Mouse (Mus musculus) left cerebral cortex, adult 2 months (tissue): ENCODE results near the gene Naf1. TPM values are rescaled to one million over a fixed set of nuclear protein-coding genes. Genes with fewer than 3 reads are reported as not detected.

Experiments
- DNase-seq, 2 experiments: peaks; one replicate each; pipeline ENCODE4 v3.0.0; 2021 to 2022; ENCODE audit warnings: low spot score in 2 of 2, mixed read lengths in 1 of 2; ENCODE audit errors: extremely low spot score in 1 of 2
- H3K27ac ChIP-seq: fragments of 200-600 bp; 2 replicates; pipeline ENCODE4 v1.8.1; 2022
- H3K4me3 ChIP-seq: fragments of 200-600 bp; 2 replicates; pipeline ENCODE4 v1.8.1; 2022
- CTCF ChIP-seq: fragments of 200-600 bp; IDR thresholded peaks from 2 replicates; pipeline ENCODE4 v1.8.1; 2022; ENCODE audit warnings: antibody characterized with exemption, mild to moderate bottlenecking, moderate library complexity
- intact Hi-C: fragments of 180-260 bp; cut with DNase I; formaldehyde crosslinking; loops from one replicate; pipeline ENCODE4 v1.15.1; 2025
- long read RNA-seq, 2 experiments: library from polyadenylated mRNA; stranded (forward); transcript quantifications; one replicate each; pipeline ENCODE4 v2.0.0; 2021; ENCODE audit warnings: borderline mapping rate in 2 of 2
- total RNA-seq, 2 experiments: library from RNA; stranded (reverse); gene quantifications; 2 replicates each; pipeline ENCODE4 v1.2.3; 2021

Naf1 gene
- total RNA-seq, result 10 to 100 TPM; 16.4 to 17.3 TPM
- long read RNA-seq, experiment 1, partial matches to known transcripts, result 0 of 2 reads
- long read RNA-seq, experiment 1, other reads (novel, unspliced or antisense), result 1 of 2 reads
- long read RNA-seq, experiment 2, result 0 reads

DNA sequence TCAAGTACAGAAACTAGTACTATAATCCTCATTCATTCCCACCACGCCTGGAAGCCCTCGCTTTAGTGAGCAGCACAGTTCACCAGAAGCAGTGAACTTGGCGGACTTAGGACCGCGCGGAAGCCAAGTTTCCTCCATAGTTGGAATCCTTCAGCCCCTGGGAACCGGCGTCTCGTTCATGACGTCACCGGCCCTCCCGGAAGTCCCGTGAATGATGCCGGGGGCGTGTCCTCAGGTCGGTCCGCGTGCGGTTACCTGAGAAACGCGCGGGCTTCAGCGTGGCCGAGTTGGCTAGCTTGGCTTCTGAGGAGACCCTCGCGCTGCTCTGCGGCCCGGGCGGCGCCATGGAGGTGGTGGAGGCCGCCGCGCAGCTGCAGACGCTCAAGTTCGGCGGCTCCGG, at the start of gene Naf1:
Gene Naf1 (plus strand): TSS at position 195 of the 400 bp plus-strand sequence.
- intact Hi-C loops, result loop anchor here (2.0 to 10.0 kb wide), 6 partner anchors 83 to 1035 kb away; partner anchors contain the start of genes Npy1r and Tma16
- TF ChIP-seq CTCF, result no peak
- DNase-seq, result peak; percentile 95
- H3K27ac ChIP-seq, result peak within 1 kb of the TSS; percentile 79
- peak within 1 kb of the TSS; percentile 86 for H3K4me3 ChIP-seq

DNA sequence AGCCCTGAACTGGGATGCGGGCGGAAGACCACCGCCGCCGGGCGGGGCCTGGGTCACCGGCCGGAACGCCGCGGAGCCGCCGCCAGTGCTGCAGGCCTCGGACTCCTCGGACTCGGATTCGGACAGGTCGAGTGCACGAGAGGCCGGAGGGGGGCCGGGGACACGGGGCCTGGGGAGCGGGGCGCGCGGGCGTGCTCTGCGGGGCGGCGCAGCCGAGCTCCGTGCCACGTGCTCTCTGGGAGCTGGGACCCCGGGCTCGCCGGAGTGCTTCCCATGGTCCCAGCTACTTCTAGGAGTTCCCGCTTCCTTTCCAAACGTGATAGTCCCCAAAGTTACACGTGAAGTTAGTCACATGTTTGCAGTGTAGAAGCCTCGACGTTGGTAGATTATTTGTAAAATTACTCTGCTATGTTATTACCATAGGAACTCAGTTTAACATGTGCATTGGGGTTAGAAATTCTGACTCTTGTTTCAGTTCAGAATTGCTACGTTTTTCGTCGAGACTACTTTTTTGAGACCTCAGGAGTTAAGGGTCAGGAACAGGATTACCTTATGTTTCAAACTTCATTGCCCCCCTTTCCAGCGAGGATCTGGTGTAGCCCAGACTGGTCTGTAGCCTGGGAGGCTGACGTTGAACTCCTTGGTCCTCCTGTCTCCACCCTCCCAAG, 1.0 kb downstream of the Naf1 start:
- no peak for TF ChIP-seq CTCF

DNA sequence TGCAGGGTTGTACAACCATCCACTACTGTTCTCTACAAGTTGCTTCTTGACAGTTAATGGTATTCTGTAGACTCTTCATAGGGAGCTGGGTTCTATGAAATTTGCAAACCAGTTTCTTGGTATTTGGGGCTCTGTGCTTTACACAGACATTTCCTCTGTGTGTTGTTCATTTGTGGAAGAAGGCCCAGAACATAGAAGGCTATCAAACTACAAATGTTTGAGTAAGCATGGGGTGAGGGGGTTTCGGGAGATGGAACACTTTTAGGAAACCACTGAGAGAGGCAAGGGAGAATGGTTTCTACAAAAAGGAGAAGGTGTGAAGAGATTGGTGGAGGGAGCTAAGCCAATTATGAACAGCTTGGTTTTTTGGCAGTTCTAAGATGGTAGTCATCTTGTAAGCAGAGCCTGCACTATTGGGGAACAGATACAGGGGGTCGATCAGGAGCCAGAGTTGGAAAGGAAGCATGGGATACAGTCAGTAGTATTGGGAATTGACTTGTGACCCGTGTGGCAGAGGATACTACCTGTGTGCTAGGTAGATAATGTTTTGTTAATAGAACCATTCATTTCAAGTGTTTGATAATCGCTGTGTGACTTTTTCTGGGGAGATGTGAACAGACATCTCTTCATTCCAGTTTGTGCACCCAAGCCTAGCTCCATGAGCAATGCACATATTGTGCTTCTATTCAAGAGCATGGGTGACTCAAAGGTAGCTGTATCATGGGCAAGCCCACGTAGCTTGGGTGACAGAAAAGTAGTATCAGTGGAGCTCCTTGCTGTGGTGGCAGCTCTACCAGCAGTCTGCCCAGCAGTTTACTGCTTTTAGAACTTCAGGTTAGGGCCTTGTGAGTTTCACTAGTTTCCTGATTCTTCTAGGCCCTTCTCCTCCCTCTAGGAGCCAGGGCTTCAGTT, 1.8 kb downstream of the Naf1 start:
- peak in 1 of 2 experiments; percentile 21 for DNase-seq
- intact Hi-C loops, result loop anchor here (2.0 to 10.0 kb wide), 6 partner anchors 85 to 1037 kb away; partner anchors contain the start of genes Npy1r and Tma16
- TF ChIP-seq CTCF, result no peak
- Histone ChIP-seq H3K4me3 (peak overlapping the region; percentile 86), H3K27ac (peak overlapping the region; percentile 53; the same call in 1 of the 2 replicates)

More for the DNA sequence above, 1.0 kb downstream of the Naf1 start:
- Histone ChIP-seq H3K27ac (peak overlapping the region; percentile 53), H3K4me3 (peak overlapping the region; percentile 86)
- intact Hi-C loops, result loop anchor here (2.0 to 10.0 kb wide), 6 partner anchors 84 to 1036 kb away; partner anchors contain the start of genes Npy1r and Tma16
- DNase-seq, result peak; percentile 25 to 31

DNA sequence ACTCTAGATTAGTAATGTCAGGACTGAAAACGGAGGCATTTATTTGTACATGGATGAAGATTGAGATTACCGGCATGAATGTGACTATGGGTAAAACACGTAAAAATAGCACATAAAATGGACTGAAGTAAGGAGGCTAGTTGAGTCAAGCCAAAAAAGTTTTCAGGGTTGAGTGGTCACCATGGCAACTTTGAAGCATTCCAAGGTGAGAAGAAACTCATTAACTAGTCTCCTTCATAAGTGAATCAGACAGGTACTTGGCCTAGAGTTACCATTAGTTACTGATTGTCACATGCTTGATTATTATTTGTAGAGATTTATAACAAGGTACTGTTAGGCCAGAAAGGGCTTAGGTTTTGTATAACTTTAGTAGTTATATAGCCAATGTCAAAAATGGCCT, 3.7 kb downstream of the Naf1 start:
- DNase-seq, result no peak
- intact Hi-C loops, result loop anchor here (5.0 to 10.0 kb wide), 4 partner anchors 86 to 1039 kb away; no protein-coding TSS in a partner anchor
- Histone ChIP-seq H3K27ac (no peak overlapping the region), H3K4me3 (no peak overlapping the region)
- no peak for TF ChIP-seq CTCF

DNA sequence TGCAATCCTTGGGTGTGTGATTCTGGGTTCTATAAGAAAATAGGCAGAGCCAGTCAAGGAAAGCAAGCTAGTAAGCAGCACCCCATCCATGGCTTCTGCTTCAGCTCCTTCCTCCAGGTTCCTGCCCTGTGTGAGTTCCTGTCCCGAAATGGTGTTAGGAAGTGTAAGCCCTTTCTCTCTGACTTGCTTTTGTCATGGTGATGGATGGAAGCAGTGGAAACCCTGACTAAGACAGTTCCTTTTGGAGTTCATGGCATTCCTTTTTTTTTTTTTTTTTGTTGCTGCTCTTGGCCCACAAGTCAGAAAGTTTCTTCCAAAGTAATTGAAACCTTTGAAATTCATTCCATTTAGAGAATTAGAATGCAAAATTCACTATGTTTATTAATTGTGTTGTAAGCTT, 5.1 kb downstream of the Naf1 start:
- no peak overlapping the region for H3K27ac ChIP-seq
- intact Hi-C loops, result loop anchor here (10.0 kb wide), 1 partner anchor 1040 kb away; no protein-coding TSS in a partner anchor
- no peak for TF ChIP-seq CTCF
- DNase-seq, result no peak
- no peak overlapping the region for H3K4me3 ChIP-seq

DNA sequence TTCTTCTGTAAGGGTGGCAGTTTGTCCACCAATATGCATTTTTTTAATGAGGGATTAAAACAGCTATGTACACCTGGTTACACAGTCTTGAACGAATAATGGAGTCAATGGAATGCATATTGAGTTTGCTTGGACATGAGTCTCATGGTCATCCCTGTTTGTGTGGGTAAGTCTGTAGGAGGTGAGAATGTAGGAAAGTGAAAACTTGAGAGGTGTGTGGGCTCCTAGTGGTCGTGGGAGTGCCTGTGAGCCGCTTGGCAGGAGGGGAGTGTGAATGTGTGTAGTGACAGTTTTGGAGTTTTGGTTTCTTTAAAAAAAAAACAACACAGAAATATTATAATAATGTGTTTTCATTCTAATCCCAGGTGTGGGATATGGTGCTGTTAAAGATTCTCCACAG, 7.7 kb downstream of the Naf1 start:
- TF ChIP-seq CTCF, result no peak
- intact Hi-C loops, result loop anchor here (10.0 kb wide), 1 partner anchor 1043 kb away; no protein-coding TSS in a partner anchor
- Histone ChIP-seq H3K4me3 (no peak overlapping the region), H3K27ac (no peak overlapping the region)
- DNase-seq, result no peak

DNA sequence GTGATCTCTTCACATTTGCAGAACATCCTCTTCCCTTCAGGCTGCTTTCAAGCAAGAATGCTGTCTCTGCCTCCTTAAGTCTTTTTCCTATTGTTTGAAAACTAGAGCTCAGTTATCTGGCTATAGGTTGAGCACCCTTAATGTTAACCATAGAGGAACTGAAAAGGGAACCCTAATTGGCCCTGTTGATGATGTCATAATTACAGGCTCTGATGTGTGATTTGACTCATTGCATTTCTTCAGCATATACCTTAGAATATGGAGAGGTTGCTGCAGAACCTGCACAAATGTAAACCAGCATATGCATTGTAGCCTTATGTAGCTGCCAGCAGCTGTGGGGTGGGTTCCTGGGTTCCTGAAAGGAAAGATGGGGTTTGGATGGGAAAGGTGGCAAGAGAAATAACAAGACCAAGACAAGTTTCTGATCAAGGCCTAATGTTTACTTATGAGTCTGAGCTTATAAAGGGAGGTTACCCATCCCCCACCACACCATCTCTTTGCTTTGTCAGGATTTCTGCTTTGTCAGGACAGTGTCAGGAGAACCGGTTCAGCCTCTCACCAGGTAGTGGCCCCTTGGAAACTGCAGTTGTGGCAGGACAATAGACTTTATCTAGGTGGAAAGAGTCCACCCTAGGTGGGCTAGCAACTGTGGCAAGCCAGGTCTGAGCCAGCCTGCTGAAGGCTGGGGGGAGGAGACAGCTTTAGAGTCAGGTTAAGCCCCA, 9.4 kb downstream of the Naf1 start:
- no peak for DNase-seq
- no peak for TF ChIP-seq CTCF
- intact Hi-C loops, result loop anchor here (10.0 kb wide), 1 partner anchor 1045 kb away; no protein-coding TSS in a partner anchor
- Histone ChIP-seq H3K27ac (no peak overlapping the region), H3K4me3 (no peak overlapping the region)

DNA sequence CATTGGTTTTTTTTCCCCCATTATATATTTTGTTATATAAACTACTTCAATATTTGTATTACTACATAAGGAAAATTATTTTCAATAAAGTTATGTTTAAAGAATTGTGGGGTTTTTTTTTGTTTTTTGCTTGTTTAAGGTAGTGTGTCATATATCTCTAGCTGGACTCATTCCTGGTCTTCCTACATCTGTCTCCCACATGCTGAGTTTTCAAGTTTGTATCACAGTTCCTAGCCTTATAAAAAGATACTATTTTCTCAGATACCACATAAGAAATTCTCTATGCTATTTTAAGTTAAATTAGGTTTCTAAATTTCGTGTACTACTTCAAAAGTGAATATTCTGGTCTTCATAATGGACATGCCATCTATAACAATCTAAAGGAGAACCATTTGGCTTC, 23.8 kb downstream of the Naf1 start:
- Histone ChIP-seq H3K27ac (no peak overlapping the region), H3K4me3 (no peak overlapping the region)
- intact Hi-C loops, result no loop called here
- TF ChIP-seq CTCF, result no peak
- DNase-seq, result no peak

DNA sequence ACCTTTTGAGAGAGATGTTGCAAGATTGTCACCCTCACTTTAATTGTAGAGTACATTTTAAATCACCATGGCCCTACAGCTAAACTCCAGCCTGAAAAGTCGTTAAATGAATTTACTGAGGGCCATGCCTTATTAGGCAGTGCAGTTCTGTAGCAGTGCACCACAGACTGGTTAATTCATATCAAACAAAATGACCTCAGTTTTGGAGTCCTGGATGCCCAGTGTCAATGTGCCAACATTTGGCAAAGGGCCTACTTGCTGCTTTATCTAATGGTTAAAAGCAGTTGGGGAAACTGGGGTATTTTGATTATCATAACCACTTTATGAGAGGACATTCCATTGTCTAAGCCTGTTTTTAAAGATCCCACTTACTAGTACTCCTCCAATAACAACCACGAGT, 31.9 kb downstream of the Naf1 start:
- intact Hi-C loops, result no loop called here

DNA sequence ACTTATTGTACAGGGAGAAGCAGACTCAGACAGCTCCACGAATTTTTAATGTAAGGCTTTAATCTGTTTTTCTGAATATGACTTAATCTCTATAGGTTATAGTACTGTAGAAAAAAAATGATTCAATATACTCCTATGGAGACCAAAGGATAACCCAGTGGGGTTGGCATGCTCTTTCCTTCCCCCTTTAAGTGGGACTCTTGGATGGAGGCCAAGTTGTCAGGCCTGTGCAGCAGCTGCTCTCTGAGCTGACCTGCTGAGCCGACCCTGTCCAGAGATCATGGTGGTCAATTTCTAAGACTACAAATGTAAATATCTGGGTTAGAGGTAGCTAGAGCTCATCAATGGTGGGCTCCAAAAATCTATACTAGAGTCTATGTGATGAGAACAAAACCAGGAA, 45.0 kb downstream of the Naf1 start:
- Histone ChIP-seq H3K4me3 (no peak overlapping the region), H3K27ac (no peak overlapping the region)
- intact Hi-C loops, result loop anchor here (1.0 to 10.0 kb wide), 4 partner anchors 148 to 420 kb away; partner anchors contain the start of gene Npy1r
- DNase-seq, result no peak
- no peak for TF ChIP-seq CTCF

More for the DNA sequence above, 31.9 kb downstream of the Naf1 start:
- no peak for TF ChIP-seq CTCF
- Histone ChIP-seq H3K4me3 (no peak overlapping the region), H3K27ac (no peak overlapping the region)
- no peak for DNase-seq

DNA sequence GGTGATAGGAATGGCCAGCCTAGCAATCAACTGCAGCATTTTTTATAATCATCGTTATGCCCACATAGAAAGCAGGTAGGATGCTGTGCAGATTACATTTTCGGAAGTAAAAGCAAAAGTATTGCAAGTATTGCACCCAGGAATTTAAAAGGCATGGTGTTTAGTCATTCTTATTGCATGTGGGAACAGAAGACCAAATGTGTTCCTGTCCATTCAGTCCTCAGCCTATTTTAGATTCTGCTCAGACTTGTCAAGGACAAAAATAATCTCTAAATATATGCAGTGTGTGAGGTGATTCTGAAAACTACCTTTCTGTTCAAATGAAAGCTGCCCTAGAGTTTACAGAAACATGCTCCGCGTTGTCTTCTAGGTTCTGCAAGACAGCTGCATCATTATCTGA, 45.5 kb downstream of the Naf1 start:
- Histone ChIP-seq H3K27ac (no peak overlapping the region), H3K4me3 (no peak overlapping the region)
- TF ChIP-seq CTCF, result no peak
- no peak for DNase-seq
- intact Hi-C loops, result loop anchor here (1.0 to 10.0 kb wide), 4 partner anchors 148 to 419 kb away; partner anchors contain the start of gene Npy1r
